Mouse (Mus musculus) cerebellum, postnatal 4 days (tissue): ENCODE measurements around the gene Meioc.
"Not testable (repeated sequence)": the region's sequence is repeated elsewhere in the genome, so short reads cannot be mapped to it uniquely, and the experiment has no call there.

Experiments
- DNase-seq, 2 experiments: peaks; one replicate each; pipeline ENCODE4 v3.0.0; 2022; ENCODE audit warnings: low spot score in 2 of 2, mixed read lengths in 1 of 2

Meioc gene

GRCm38 (mm10) chr11:102665637-102666435, 2.3 kb downstream of the Meioc start:
- no peak for DNase-seq

DNA sequence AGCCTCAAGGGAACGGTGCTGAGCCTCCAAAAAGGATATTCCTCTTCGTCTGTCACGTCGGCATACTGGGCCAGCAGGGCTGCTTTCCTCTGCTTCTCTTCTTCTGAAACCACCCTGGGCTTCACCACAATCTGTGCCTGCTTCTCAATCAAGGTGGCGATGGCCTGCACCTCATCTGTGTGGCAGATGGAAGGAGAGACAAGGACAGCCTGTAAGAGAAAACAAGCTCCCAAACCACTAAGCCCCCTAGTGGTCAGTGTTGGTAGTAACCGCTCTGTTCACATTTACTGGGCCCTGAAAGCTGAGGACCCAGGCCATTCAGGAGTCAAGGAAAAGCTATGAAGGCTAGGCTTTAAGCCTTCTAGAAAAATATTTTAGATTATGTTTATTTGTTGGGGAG, 26.6 kb downstream of the Meioc start:
- peak; percentile 50 to 80 for DNase-seq

DNA sequence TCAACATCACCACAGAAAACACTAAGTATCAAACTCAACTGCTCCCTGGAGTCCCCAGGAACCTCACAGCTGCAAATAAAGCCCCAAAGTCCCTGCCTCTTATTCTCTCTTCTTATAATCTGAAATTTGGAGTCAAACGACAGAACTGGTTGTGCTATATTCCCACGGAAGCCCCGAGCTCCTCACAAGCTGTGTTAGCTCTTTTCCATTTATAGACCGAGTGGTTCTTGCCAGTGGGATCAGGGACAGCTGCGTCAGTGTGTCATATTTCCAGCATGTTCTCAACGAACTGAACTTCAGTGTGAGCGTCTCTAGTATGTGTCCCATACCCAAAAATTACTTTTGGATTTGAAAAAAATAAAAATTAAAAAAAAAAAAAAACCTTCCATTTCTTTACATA, 31.8 kb downstream of the Meioc start:
- DNase-seq: no peak

GRCm38 (mm10) chr11:102697338-102698017, 34.0 kb downstream of the Meioc start, which contains the start of gene Ccdc43:
Ccdc43 (minus strand) TSS chr11:102697782.
- DNase-seq: peak; percentile 59 to 79

DNA sequence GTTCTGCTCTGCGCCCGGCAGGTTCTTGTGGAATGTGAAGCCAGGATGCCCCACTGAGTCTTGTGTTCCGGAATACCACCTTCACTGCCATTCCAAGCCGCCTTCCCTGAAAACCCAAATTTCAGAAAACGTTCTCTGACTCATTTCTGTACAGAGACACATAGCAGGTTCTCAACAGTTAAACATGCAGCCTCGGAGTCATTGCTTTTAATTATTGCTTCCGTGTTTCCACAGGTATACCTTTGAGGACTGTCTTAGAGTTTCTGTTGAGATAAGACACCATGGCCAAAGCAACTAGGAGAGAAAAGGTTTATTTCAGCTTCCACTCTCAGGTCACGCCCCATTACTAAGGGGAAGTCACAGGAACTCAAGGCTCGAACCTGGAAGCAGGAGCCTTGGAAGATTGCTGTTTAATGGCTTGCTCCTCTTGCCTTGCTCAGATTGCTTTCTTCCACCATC, 34.5 kb downstream of the Meioc start:
- no peak for DNase-seq

DNA sequence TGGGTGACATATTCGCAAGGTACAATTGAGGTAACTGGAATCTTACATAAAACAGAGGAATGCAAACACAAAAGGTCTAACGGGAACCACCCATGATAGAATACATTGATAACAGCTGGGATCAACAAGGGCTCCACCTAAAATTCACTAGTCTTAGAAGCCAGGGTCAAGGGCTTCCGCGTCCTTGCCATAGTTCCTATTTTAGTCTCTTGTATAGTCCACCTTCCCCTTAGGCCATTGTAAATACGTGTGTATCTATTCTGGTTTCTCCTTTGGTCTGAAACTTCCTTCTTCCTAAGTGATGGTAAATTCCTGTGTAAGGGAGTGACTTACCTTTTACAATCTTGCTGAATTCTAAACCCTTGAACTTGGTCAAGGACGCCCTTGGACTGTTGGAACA, 38.7 kb downstream of the Meioc start:
- DNase-seq: not testable (repeated sequence)

GRCm38 (mm10) chr11:102712411-102712810, 48.9 kb downstream of the Meioc start:
- DNase-seq: no peak

DNA sequence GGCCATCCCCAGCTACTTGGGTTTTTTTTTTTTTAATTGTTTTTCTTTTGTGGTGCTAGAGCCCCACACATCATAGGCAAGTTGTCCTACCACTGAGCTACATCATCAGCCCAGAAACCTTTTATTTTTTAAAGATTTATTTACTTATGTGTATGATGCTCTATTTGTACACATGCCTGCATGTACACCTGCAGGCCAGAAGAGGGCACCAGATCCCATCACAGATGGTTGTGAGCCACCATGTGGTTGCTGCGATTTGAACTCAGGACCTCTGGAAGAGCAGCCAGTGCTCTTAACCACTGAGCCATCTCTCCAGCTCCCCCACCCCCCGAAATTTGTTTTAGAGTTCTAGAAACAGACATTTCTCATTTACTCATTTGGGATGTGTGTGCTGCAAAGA, 51.1 kb downstream of the Meioc start:
- DNase-seq: not testable (repeated sequence)

GRCm38 (mm10) chr11:102716135-102716534, 52.6 kb downstream of the Meioc start:
- no peak for DNase-seq

DNA sequence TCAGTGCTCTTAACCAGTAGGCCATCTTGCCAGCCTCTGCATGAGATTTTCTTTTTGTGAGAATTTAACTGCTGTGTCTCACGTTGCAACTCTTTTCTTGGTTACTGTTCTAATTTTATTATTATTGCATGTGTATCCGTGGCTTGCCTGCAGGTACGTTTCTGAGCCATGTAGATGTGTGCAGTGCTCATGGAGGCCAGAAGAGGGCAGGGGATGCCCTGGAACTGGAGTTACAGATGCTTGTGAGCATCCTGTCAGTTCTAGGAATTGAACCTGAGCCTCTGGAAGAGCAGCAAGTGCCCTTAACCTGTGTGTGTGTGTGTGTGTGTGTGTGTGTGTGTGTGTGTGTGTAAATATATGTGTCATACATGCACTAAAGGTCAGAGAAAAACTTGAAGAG, 62.1 kb downstream of the Meioc start:
- DNase-seq: peak in 1 of 2 experiments; percentile 26

- peak in 1 of 2 experiments; percentile 32 for DNase-seq
Measured at GRCm38 (mm10) chr11:102728614-102729013, 65.1 kb downstream of the Meioc start.

GRCm38 (mm10) chr11:102729835-102730234, 66.3 kb downstream of the Meioc start:
- no peak for DNase-seq

DNA sequence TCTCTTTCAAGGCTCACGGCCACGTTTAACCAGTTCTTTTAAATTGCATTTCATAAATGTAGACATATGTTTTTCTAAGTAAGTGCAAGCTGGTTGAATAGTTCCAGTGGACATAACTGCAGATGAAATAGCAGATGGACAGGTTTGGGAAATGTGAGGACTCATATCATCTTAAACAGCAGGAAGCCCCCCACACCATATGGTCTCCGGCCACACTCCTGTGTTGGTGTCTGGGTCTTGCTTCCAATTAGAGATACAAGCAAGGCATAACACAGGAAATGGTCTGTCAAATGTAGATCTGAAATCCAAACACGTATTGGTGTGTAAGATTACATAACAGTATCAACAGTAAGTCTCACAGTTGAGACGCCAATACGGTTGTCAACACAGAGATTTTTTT, 67.8 kb downstream of the Meioc start:
- no peak for DNase-seq
